Mouse (Mus musculus): Measurements from ENCODE around the gene Olfr1416. TPM values are rescaled to one million over a fixed set of nuclear protein-coding genes. Genes with fewer than 3 reads are reported as not detected.
A peak's percentile ranks its signal among the peaks of the same experiment; 100 is the strongest.

Olfr1416 gene
- polyA plus RNA-seq, 1 experiment from 2014 or later = not detected

DNA sequence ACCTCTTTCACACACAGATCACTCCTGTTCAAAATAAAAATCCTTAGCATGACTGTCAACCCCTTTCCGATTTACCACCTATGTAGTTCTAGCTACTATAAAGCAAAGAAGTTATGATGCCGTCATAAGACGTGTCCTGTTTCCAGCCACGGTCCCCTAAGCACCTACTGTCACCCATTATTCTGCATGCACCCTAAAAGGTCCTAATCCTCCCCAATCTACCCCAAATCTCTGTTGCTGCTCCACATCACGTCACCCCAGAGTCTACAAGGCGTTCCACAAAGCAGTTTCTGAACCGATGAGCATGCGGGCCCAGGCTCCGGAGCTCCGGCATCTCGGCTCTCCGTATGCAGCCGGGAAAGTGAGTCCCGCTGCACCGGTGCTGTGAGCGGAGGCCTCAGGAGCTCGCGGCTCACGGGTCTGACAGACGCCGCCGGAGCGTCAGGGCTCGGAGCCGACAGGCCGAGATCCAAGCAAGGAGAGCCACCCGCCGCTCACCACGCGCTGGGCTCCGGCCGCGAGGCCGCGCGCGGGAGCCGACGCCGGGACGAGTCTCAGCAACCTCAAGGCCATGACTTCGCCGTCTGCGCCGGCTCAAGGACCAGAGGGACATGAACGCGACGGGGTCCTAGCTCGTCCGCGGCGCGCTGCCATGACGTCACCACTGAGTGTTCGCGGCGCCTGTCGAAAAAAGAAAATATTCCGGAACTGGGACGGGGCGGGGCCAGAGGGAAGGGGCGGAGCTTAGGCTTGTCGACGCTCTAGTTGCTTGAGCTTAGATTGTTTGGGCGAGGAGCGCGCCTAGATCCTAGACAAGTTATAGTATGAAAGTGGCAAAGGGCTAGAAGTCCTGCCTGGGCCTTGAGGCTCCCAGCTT is 11.5 kb downstream of the Olfr1416 start, which contains the start of gene Ndufa10:
Gene Ndufa10 (minus strand): TSS at position 696 of the 877 bp plus-strand sequence.
- ATAC-seq (ENCODE audit: insufficient number of reproducible peaks, low FRiP score, low TSS enrichment, low read depth) (peak; percentile 89), DNase-seq (ENCODE audit: low spot score) (peak; percentile 99)
- peaks cover 6% of the 10 kb centered on the region for H3K4me1 ChIP-seq (ENCODE audit: control insufficient read depth, insufficient read depth, low read length)
- under 1% methylated on average over 67 of the region's 67 CpGs for WGBS
- peak within 1 kb of the TSS; percentile 99 for H3K4me3 ChIP-seq (ENCODE audit: low read depth, low read length)
- H3K27me3 ChIP-seq (ENCODE audit: control insufficient read depth, insufficient read depth, low read length) = no peaks in the 10 kb centered on the region
- H3K9ac ChIP-seq (ENCODE audit: low read length) = peak within 1 kb of the TSS; percentile 94
- H3K9me3 ChIP-seq (ENCODE audit: control insufficient read depth, low read length) = no peaks in the 10 kb centered on the region
- peaks cover 2% of the 10 kb centered on the region; the same call in 1 of the 2 replicates for H3K36me3 ChIP-seq (ENCODE audit: control insufficient read depth, insufficient read depth, low read length)
- peak within 1 kb of the TSS; percentile 85 for H3K4me2 ChIP-seq (ENCODE audit: low read depth, severe bottlenecking)
- no peak within 1 kb of the TSS for H3K27ac ChIP-seq (replicated peaks; ENCODE audit: low read depth, low read length)

DNA sequence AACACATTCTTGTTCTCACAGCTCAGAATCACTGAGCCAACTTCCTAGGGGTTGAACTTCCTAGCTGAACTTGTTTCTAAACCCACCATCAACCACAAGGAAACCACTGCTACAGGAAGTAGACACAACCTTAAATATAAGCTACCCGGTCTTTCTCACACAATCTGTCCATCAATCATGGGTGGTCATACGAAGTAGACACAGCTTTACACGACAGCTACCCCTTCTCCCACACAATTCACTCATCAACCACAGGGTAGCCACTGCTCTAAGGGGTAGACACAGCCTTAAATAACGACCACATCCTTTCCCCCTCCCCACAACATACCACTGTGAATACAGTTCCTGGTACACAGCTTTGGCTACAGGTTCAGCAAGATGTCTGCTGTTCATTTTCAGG is 16.0 kb downstream of the Olfr1416 start:
- no peak for DNase-seq (ENCODE audit: low spot score)
- no peak overlapping the region for H3K4me2 ChIP-seq (ENCODE audit: low read depth, severe bottlenecking)
- 88% methylated on average over 4 of the region's 4 CpGs for WGBS
- H3K9me3 ChIP-seq (ENCODE audit: control insufficient read depth, low read length) = no peaks in the 10 kb centered on the region
- peaks cover 7% of the 10 kb centered on the region for H3K36me3 ChIP-seq (ENCODE audit: control insufficient read depth, insufficient read depth, low read length)
- peaks cover 4% of the 10 kb centered on the region for H3K4me1 ChIP-seq (ENCODE audit: control insufficient read depth, insufficient read depth, low read length)
- H3K4me3 ChIP-seq (ENCODE audit: low read depth, low read length) = no peak overlapping the region
- no peaks in the 10 kb centered on the region for H3K27me3 ChIP-seq (ENCODE audit: control insufficient read depth, insufficient read depth, low read length)
- no peak overlapping the region for H3K27ac ChIP-seq (replicated peaks; ENCODE audit: low read depth, low read length)
- no peak overlapping the region for H3K9ac ChIP-seq (ENCODE audit: low read length)
- no peak for ATAC-seq (ENCODE audit: insufficient number of reproducible peaks, low FRiP score, low TSS enrichment, low read depth)

DNA sequence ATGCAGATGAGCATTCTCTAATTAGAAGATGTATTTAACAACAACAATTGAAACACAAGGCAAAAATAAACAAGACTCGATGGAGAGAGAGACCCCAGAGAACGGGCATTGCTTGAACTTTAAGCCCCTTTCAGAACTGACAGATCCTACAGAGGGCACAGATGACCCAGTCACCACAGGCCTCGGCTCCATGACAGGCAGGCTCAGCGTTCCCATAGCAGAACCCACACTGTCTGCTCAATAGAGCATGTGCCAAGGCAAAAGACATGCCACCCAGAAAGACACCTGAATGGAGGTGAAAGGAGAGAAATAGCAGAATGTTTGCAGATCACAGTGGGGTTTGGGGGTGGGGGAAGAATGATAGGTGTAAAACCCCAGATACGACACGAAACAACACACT is 26.5 kb downstream of the Olfr1416 start:
- WGBS = 89% methylated on average over 6 of the region's 6 CpGs
- Histone ChIP-seq H3K27me3 (ENCODE audit: control insufficient read depth, insufficient read depth, low read length) (no peaks in the 10 kb centered on the region), H3K4me2 (ENCODE audit: low read depth, severe bottlenecking) (no peak overlapping the region), H3K4me1 (ENCODE audit: control insufficient read depth, insufficient read depth, low read length) (no peaks in the 10 kb centered on the region), H3K27ac (replicated peaks; ENCODE audit: low read depth, low read length) (no peak overlapping the region), H3K9me3 (ENCODE audit: control insufficient read depth, low read length) (no peaks in the 10 kb centered on the region), H3K4me3 (ENCODE audit: low read depth, low read length) (no peak overlapping the region), H3K36me3 (ENCODE audit: control insufficient read depth, insufficient read depth, low read length) (peaks cover 21% of the 10 kb centered on the region), H3K9ac (ENCODE audit: low read length) (no peak overlapping the region)
- ATAC-seq (ENCODE audit: insufficient number of reproducible peaks, low FRiP score, low TSS enrichment, low read depth) (no peak), DNase-seq (ENCODE audit: low spot score) (no peak)

DNA sequence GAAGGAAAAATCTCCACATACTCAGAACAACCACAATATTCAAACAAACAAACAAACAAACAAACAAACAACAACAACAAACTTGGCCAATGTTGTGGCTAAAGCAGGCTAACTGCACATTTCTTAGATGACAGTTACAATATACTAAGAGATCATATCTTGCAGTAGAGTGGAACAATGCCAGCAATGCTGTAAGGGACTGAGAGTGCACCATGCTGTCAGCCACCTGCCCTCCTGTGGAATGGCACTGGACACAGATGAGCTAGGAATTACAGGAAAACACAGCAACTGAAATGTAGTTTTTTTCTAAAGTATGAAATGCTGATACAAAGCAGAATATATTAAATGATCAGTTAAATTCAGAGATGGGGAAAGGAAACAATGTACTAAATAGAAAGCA is 27.2 kb downstream of the Olfr1416 start:
- Histone ChIP-seq H3K27me3 (ENCODE audit: control insufficient read depth, insufficient read depth, low read length) (no peaks in the 10 kb centered on the region), H3K9me3 (ENCODE audit: control insufficient read depth, low read length) (no peaks in the 10 kb centered on the region), H3K9ac (ENCODE audit: low read length) (no peak overlapping the region), H3K4me1 (ENCODE audit: control insufficient read depth, insufficient read depth, low read length) (no peaks in the 10 kb centered on the region), H3K4me3 (ENCODE audit: low read depth, low read length) (no peak overlapping the region), H3K4me2 (ENCODE audit: low read depth, severe bottlenecking) (no peak overlapping the region), H3K36me3 (ENCODE audit: control insufficient read depth, insufficient read depth, low read length) (peaks cover 21% of the 10 kb centered on the region), H3K27ac (replicated peaks; ENCODE audit: low read depth, low read length) (no peak overlapping the region)
- DNase-seq (ENCODE audit: low spot score) (no peak), ATAC-seq (ENCODE audit: insufficient number of reproducible peaks, low FRiP score, low TSS enrichment, low read depth) (no peak)

DNA sequence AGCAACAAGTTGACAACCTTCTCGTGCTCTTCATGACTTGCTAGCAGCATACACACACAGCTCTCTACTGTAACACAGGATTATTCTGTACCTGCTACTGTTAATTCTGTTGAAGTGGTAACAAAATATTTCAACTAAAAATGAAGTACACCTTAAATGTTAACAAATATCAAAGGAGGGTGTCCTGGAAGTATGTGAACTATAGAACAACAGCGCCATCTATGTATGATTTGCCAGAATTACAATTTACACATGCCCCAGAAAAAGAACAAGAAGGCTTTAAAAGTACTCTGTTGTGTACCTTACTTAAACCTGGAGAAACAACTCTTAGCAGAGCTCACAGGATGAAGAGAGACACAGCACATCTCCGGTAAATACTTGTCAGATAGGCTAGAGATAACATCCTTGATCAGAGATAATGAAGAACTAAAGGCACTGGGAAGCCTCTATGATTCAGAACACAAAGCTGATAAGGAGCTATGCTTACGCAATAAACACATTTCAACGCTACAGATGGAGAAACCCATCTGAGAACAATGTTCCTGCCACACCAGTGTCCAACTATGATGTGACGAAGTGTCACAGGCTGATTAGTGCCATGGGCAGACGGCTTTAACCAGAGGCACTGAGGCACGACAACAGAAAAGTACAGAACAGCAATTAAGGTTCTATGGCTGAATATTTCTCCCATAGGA is 31.0 kb downstream of the Olfr1416 start:
- ATAC-seq (ENCODE audit: insufficient number of reproducible peaks, low FRiP score, low TSS enrichment, low read depth) (no peak), DNase-seq (ENCODE audit: low spot score) (no peak)
- no peaks in the 10 kb centered on the region for H3K4me1 ChIP-seq (ENCODE audit: control insufficient read depth, insufficient read depth, low read length)
- H3K27ac ChIP-seq (replicated peaks; ENCODE audit: low read depth, low read length) = no peak overlapping the region
- H3K9me3 ChIP-seq (ENCODE audit: control insufficient read depth, low read length) = no peaks in the 10 kb centered on the region
- no peaks in the 10 kb centered on the region for H3K27me3 ChIP-seq (ENCODE audit: control insufficient read depth, insufficient read depth, low read length)
- no peak overlapping the region for H3K4me2 ChIP-seq (ENCODE audit: low read depth, severe bottlenecking)
- 77% methylated on average over 8 of the region's 8 CpGs for WGBS
- H3K9ac ChIP-seq (ENCODE audit: low read length) = no peak overlapping the region
- no peak overlapping the region for H3K4me3 ChIP-seq (ENCODE audit: low read depth, low read length)
- peaks cover 20% of the 10 kb centered on the region for H3K36me3 ChIP-seq (ENCODE audit: control insufficient read depth, insufficient read depth, low read length)

DNA sequence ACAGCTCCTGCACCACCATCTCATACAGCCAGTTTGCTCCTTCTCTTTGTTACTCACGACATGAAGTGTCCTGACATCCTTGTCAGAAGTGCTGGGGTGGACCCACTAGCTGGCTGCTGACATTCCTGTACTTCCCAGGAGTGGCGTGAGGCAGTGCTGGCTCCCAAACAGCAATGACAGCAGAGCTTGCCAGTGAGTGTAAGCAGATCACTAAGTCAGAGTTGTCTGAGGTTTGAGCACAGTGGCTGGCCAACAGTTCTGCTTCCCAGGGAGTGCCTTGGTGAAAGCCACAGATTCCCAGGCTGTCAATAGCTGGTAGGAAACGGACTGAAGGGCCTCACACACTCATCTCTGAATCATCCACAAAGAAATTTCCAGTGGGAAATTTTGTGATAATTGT is 36.6 kb downstream of the Olfr1416 start:
- peaks cover 21% of the 10 kb centered on the region; the same call in 1 of the 2 replicates for H3K36me3 ChIP-seq (ENCODE audit: control insufficient read depth, insufficient read depth, low read length)
- 75% methylated on average over 3 of the region's 3 CpGs for WGBS
- no peak for DNase-seq (ENCODE audit: low spot score)
- no peak for ATAC-seq (ENCODE audit: insufficient number of reproducible peaks, low FRiP score, low TSS enrichment, low read depth)
- no peak overlapping the region for H3K4me2 ChIP-seq (ENCODE audit: low read depth, severe bottlenecking)
- no peaks in the 10 kb centered on the region for H3K9me3 ChIP-seq (ENCODE audit: control insufficient read depth, low read length)
- no peak overlapping the region for H3K9ac ChIP-seq (ENCODE audit: low read length)
- H3K4me1 ChIP-seq (ENCODE audit: control insufficient read depth, insufficient read depth, low read length) = no peaks in the 10 kb centered on the region
- no peaks in the 10 kb centered on the region for H3K27me3 ChIP-seq (ENCODE audit: control insufficient read depth, insufficient read depth, low read length)
- H3K27ac ChIP-seq (replicated peaks; ENCODE audit: low read depth, low read length) = no peak overlapping the region
- no peak overlapping the region for H3K4me3 ChIP-seq (ENCODE audit: low read depth, low read length)

DNA sequence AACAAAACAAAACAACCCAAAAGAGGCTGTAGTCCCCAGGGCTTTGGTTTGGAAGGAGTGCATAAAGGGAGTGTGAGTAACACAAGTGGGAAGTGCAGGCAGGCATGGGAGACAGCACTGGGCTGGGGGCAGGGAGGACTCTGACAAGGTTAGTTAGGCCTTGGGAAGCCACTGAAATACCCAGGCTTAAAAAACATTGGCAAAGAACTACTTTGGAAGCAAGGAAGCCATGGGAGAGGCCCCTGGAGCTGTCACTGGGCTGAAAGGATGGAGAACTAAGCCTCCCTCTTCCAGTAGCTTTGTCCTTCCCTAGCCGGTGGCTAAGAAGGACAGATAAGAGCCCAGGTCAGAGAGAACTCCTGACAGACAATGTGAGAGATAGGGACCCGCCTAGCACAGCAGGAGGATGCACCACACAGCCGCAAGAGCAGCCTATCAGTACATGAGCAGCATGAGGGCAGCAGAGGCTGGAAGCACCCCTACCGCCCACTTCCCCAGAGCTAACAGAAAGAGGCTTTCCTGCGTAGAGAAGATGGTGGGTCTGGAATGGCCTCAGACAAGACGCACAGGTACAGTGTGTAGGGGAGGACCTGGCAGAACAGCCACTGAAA is 43.4 kb downstream of the Olfr1416 start:
- Histone ChIP-seq H3K4me1 (ENCODE audit: control insufficient read depth, insufficient read depth, low read length) (peaks cover 16% of the 10 kb centered on the region), H3K27ac (replicated peaks; ENCODE audit: low read depth, low read length) (no peak overlapping the region), H3K9me3 (ENCODE audit: control insufficient read depth, low read length) (no peaks in the 10 kb centered on the region), H3K27me3 (ENCODE audit: control insufficient read depth, insufficient read depth, low read length) (no peaks in the 10 kb centered on the region), H3K9ac (ENCODE audit: low read length) (no peak overlapping the region), H3K4me3 (ENCODE audit: low read depth, low read length) (no peak overlapping the region), H3K4me2 (ENCODE audit: low read depth, severe bottlenecking) (no peak overlapping the region), H3K36me3 (ENCODE audit: control insufficient read depth, insufficient read depth, low read length) (peaks cover 9% of the 10 kb centered on the region)
- DNase-seq (ENCODE audit: low spot score) (no peak), ATAC-seq (ENCODE audit: insufficient number of reproducible peaks, low FRiP score, low TSS enrichment, low read depth) (no peak)
- 84% methylated on average over 6 of the region's 6 CpGs for WGBS

DNA sequence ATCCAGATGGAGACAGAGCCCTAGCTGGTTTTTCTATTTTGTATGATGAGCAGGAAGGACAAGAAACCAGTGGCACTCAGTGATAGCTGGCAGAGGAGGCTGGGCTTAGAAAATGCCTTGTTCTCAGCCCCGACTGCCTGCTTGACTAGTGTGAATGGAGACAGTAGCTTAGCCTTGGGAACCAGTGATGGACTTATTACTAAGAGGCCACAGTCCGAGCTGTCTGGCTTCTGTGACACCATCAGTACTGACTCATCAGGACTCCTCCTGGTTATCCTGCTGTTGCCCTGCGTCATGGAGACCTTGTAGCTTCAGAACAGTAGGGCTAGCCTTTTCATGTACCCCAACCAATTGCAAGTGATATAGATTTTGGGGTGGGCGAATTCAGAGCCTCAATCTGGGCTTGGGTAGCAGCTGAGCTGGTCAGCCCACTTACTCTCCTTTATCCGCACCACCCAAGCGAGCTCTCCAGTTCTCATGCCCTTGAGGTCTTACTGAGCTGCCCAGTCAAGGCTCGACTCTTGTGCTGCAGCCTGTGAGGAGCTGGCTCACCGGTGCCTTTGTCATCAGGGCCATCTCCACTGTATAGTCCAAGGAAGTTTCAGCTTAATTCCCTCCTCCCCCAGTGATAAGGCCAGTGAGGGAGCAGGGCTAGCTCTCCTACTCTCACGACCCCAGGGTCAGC is 44.7 kb downstream of the Olfr1416 start:
- 87% methylated on average over 9 of the region's 9 CpGs for WGBS
- DNase-seq (ENCODE audit: low spot score) (no peak), ATAC-seq (ENCODE audit: insufficient number of reproducible peaks, low FRiP score, low TSS enrichment, low read depth) (no peak)
- peaks cover 17% of the 10 kb centered on the region for H3K4me1 ChIP-seq (ENCODE audit: control insufficient read depth, insufficient read depth, low read length)
- no peaks in the 10 kb centered on the region for H3K27me3 ChIP-seq (ENCODE audit: control insufficient read depth, insufficient read depth, low read length)
- H3K9me3 ChIP-seq (ENCODE audit: control insufficient read depth, low read length) = no peaks in the 10 kb centered on the region
- no peak overlapping the region for H3K4me3 ChIP-seq (ENCODE audit: low read depth, low read length)
- H3K27ac ChIP-seq (replicated peaks; ENCODE audit: low read depth, low read length) = no peak overlapping the region
- H3K9ac ChIP-seq (ENCODE audit: low read length) = no peak overlapping the region
- H3K4me2 ChIP-seq (ENCODE audit: low read depth, severe bottlenecking) = no peak overlapping the region
- peaks cover 9% of the 10 kb centered on the region for H3K36me3 ChIP-seq (ENCODE audit: control insufficient read depth, insufficient read depth, low read length)

Measured in limb, embryonic 11.5 days (tissue).